In the genomic region with DNA sequence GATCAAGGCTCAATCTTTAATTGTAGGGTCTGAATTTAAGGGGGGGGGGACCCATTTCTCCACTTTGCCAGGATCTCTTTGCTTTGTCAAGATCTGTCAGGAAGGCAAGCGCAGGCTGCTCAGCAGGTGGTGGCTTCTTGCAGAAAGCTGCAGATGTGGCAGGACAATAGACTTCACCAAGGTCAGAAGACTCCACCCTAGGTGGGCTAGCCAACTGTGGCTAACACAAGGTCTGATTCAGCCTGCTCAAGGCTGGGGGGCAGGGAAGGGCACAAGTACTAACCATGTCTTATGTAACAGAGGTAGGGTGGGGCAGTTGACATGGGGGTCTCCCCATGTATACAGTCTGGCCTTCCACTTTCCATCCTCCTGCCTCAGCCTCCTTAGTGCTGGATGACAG, we compare ENCODE assay signal across 19 mouse cellular contexts. TPM values are rescaled to one million over a fixed set of nuclear protein-coding genes. Genes with fewer than 3 reads are reported as not detected.
"Had no signal": no experiment of that assay in that cellular context is flagged by ENCODE, and none has a peak within 500 bp of the region (broad histone marks: within the 10 kb centered on the region; RNA-seq: fewer than 3 reads in every experiment).

No protein-coding gene starts in this region.

- DNase-seq: kidney, adult 8-10 months; kidney, postnatal 14 days; kidney, postnatal 4 days; left cerebral cortex, postnatal 4 days; liver, postnatal 0 days; lung, embryonic 14.5 days; thymus, postnatal 36 days had no signal

- H3K36me3 ChIP-seq: kidney, embryonic 15.5 days; limb, embryonic 12.5 days; limb, embryonic 15.5 days; midbrain, embryonic 12.5 days; midbrain, embryonic 15.5 days; neural tube, embryonic 12.5 days had no signal

- H3K27ac ChIP-seq: kidney, embryonic 15.5 days; limb, embryonic 12.5 days; limb, embryonic 15.5 days; liver, embryonic 14.5 days; macrophage; midbrain, embryonic 12.5 days; midbrain, embryonic 15.5 days; neural tube, embryonic 12.5 days had no signal

- ATAC-seq: liver, postnatal 0 days; lung, postnatal 0 days; midbrain, embryonic 15.5 days had no signal

- H3K4me1 ChIP-seq: kidney, embryonic 15.5 days; limb, embryonic 12.5 days; limb, embryonic 15.5 days; midbrain, embryonic 12.5 days; midbrain, embryonic 15.5 days; neural tube, embryonic 12.5 days had no signal

- H3K9ac ChIP-seq: kidney, embryonic 15.5 days; limb, embryonic 12.5 days; limb, embryonic 15.5 days; liver, embryonic 14.5 days; liver, postnatal 0 days; lung, embryonic 14.5 days; midbrain, embryonic 12.5 days; midbrain, embryonic 15.5 days; neural tube, embryonic 12.5 days had no signal

- H3K4me2 ChIP-seq: kidney, embryonic 15.5 days; limb, embryonic 12.5 days; limb, embryonic 15.5 days; liver, embryonic 11.5 days; lung, embryonic 14.5 days; midbrain, embryonic 12.5 days; midbrain, embryonic 15.5 days; neural tube, embryonic 12.5 days had no signal

- H3K27me3 ChIP-seq: midbrain, embryonic 12.5 days; midbrain, embryonic 15.5 days; neural tube, embryonic 12.5 days had no signal

- H3K4me3 ChIP-seq: kidney, embryonic 15.5 days; limb, embryonic 12.5 days; limb, embryonic 15.5 days; midbrain, embryonic 12.5 days; midbrain, embryonic 15.5 days; neural tube, embryonic 12.5 days had no signal

- H3K9me3 ChIP-seq: kidney, embryonic 15.5 days; limb, embryonic 12.5 days; limb, embryonic 15.5 days; midbrain, embryonic 12.5 days; midbrain, embryonic 15.5 days; neural tube, embryonic 12.5 days had no signal

RNA-seq across cellular contexts. Expression of a gene that starts 7.7 kb away (rescaled TPM):
- total RNA-seq: megakaryocyte, adult 5-6 weeks; neutrophil, adult 5-6 weeks had no signal
- polyA plus RNA-seq: macrophage had no signal
